Mouse (Mus musculus) heart, adult 9 months (tissue): ENCODE results near the gene Ly6g6d.

Source experiments
- DNase-seq, 2 experiments: peaks; one replicate each; pipeline ENCODE4 v3.0.0; 2022; ENCODE audit warnings: low spot score in 2 of 2

Ly6g6d gene

DNA sequence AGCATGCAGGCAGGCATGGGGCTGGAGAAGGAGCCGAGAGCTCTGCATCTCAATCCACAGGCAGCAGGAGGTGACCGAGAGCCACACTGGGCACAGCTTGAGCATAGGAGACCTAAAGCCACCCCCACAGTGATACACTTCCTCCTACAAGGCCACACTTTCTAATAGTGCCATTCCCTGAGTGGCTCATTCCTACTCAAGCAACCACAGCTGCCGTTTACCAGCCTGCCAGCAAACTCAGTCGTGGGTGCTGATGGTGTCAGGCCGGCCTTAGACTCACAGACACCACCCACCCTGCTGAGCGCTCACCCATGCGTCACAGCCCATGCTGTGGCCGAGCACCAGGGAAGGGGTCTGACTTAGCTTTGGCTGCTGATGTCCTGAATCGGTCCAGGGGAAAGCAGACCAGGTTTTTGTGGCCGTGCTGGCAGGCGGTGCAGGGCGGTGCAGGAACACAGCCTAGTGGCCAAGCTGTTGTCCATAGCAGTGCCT is 19.3 kb upstream of the Ly6g6d start:
- DNase-seq, result no peak

- DNase-seq, result no peak
These were observed 18.7 kb upstream of the Ly6g6d start for GRCm38 (mm10) chr17:35096597-35096996.

- no peak for DNase-seq
These were observed 16.9 kb upstream of the Ly6g6d start for GRCm38 (mm10) chr17:35094475-35095365.

DNA sequence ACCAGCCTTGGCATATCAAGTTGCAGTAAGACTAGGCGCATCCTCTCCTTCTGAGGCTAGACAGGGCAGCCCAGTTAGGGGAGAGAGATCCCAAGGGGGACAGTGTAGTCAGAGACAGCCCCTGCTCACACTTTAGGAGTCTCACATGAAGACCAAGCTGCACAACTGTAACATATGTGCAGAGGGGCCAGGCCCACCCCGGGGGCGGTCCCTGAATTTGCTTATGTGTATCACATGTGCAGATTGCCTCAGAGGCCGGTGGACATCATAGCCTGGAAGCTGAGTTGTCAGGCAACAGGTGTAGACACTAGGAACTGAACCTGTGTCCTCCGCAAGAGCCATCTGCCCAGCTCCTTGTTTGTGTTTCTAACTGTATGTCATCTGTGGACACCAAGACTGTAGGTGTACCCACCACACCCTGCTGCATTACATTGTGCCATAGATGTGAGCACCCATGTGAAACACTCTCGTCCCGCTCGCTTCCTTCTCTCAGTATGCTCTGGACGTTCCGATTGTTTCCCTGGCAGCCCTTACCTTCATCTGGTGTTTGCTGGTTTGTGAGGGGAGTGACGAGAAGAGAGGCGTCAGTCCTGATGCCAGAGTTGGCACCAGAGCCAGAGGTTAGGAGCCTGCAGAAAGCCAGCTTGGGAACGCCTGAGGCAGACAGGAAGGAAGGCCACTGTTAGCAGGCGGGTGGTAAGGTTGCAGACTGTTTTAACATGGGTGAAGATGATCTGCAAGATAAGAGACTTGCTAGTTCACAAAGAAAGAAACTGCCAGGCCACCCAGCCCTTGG is 14.7 kb upstream of the Ly6g6d start:
- no peak for DNase-seq

GRCm38 (mm10) chr17:35090166-35090932 is 12.5 kb upstream of the Ly6g6d start:
- DNase-seq, result peak; percentile 29 to 36

GRCm38 (mm10) chr17:35088825-35089644 is 11.2 kb upstream of the Ly6g6d start, which contains the start of gene Abhd16a:
Gene Abhd16a, plus strand, starts transcription at chr17:35089263.
- peak; percentile 95 for DNase-seq

GRCm38 (mm10) chr17:35088151-35088550 is 10.3 kb upstream of the Ly6g6d start:
- no peak for DNase-seq

DNA sequence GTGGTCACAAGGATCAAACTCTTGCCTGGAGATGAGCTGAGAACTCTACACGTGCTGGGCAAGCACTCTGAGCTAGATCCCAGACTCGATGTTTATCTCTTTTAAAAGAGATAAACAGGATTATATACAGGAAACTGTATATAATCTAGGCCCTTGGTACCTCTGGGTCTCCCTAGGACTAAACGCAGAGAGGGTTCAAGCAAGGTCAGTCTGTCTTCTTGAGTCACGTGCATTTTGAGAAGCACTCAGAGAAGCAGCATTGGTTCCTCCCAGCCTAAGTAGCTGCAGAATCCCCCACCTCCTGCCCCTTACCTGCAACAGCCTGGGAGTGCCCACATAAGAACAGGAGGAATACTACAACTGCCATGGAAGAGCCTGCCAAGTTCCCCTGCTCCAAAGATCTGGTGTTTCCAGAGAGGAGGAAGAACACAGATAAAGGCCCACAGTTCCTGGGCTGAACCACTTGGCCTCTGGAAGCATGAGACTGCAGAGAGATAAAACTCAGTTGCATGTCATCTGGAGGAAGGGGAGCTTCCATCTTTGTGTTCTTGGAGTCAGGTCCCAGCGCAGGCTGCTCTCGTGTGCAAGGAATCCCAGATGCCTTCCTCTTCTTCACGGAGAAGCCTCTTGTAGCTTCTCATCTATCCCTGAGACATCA is 7.5 kb upstream of the Ly6g6d start, which contains the start of gene Ly6g6f:
TSS of gene Ly6g6f (minus strand) at position 403 of the 658 bp plus-strand sequence.
- DNase-seq, result no peak

DNA sequence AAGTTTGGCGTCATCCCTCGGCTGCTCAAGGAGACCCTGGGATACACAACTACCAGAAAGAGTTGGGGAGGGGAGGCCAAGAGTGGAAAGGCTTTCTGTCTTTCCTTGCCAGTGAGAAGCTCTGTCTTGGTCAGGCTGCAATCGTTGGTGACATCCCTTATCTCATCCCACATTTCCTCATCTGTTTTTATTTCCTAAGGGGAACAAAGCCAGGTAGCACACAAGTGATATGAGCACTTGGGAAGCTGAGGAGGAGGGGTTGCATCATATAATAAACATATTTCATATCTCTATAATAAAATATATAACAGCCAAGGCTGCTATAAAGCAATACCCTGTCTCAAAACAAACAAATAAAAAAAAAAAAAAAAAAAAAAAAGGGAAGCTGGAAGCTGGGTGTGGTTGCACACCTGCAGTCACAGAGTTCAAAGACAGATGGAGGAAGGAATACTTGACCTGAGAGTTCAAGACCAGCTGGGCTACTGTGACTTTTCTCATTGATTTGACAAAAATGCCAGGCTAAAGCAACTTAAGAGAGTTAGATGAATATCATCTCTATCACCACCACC is 6.1 kb upstream of the Ly6g6d start:
- no peak for DNase-seq

DNA sequence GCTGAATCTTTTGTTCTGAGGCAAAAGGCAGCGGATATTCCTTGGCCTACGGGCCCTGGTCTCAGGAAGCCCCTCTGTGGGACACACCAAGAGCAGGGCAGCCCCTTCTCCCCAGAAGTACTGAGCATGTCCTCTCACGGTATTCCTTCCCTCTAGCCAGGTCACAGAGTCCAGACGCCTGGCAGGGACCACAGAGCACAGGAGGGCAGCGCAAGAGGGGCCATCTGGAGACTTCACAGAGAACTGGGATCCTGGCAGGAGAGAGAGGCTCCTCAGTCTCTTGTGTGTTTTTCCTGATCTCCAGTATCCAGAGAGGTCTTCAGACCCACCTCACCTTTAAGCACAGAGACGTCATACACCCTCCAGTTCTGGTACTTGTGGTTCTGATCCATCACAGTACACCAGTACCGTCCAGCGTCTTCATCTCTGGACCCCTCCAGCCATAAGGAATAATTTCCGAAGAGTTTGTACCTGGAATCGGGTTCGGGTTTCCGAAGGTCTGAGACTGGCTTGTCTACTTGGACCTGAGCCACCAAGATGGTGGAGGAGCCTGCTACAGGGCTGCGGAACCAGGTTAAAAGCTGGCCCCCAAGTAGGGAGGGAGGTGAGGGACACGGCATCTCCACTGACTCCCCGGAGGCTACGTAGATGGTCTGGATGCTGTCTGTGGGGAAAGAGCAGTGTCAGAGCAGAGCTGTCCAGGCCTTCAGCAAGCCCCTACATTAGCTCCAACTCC is 5.1 kb upstream of the Ly6g6d start:
- no peak for DNase-seq

GRCm38 (mm10) chr17:35080710-35081109 is 2.8 kb upstream of the Ly6g6d start:
- DNase-seq, result no peak

DNA sequence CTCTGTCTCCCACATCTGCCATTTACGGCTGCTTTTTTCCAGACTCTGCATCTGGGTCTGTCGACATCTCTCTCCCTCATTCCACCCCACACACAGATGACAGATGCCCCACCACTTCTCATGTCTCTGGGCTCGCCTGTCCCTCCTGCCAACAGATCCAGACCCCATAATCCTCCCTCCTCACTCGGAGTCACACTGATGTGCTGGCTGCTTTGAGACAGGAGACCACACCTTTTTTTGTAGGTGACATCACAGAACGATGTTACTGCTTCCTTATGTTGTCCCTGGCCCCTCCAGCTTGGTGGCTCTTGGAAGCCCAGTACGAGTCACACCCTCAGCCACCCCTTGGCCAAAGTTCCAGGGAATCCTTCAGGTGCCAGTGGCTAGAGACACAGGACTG is 2.4 kb upstream of the Ly6g6d start:
- no peak for DNase-seq

DNA sequence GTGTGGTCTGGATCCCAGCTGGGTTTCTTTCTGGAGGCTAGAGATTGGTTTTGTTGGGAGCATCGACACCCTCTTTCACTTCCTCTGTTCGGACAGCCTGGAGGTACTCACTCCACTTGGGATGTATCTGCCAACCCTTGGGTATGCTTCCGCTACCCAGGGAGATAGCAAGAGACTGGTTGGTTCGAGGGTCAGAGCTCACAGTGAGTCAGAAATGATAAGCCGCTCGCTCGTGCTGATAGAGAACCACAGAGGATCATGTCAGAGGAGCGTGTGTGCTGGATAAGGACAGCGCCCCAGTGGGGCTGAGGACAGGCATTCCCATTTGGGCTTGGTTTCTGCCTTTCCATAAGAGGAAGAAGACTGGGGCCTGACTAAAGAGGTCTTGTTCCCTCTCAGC is 1.9 kb upstream of the Ly6g6d start:
- DNase-seq, result no peak

GRCm38 (mm10) chr17:35077285-35077684 is 580 bp downstream of the Ly6g6d start:
- no peak for DNase-seq

DNA sequence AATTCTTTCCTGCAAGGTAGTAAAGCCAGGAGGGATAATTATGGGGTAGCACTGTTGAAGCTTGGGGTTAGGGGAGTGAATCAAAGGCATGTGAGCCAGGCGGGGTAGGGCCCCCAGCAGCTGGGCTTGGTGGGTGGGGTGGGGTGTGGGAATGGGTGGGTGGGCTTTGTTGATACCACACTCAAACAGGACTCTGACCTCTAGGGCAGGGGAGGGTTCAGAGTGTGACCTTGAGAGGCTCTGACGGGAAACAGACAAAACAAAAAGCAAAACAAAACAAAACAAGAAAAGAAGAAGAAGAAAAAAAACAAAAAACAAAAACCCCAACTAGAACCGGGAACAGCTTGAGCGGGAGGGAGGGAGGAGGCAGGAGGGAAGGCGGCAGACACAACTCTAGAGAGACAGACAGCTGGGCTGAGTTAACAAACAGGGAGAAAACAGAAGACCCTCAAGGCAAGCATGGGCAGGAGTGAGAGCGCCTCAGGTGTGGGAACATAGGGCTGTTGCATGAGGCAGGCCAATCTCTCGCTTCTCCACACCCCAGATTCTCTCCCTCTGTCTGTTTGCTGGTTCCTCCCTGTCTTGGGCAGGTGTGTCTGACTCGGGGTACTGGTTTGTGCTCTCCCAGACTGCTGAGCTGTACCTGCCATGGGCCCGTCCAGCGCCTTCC is 1.2 kb downstream of the Ly6g6d start, which contains the start of gene Ly6g6e:
TSS of gene Ly6g6e (plus strand) at position 396 of the 670 bp plus-strand sequence.
- DNase-seq, result no peak

GRCm38 (mm10) chr17:35074097-35074496 is 3.8 kb downstream of the Ly6g6d start:
- DNase-seq, result no peak

DNA sequence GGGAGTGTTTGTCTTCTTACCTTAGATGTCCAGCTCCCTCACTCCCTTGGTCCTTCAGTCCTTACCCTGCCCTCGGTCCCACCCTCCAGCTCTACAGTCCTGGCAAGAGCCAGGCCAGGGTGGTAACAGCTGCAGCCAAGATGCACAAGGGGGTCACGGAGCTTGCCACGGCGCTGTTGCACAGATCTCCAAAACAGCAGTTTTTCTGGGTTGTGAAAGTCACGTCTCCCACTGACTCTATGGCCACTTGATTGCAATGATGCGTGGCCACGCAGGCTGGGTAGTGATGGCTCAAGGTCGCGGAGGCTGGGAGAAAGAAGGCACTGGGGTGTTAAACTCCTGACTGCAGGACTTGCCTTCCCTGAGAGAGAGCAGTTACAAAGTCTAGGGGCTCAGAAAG is 6.4 kb downstream of the Ly6g6d start:
- no peak for DNase-seq

GRCm38 (mm10) chr17:35070556-35071229 is 7.2 kb downstream of the Ly6g6d start:
- no peak for DNase-seq
